Mouse (Mus musculus) c-Kit-positive CD71-positive TER-119-positive erythroid progenitor cells, embryonic 14.5 days (primary cell): ENCODE measurements around the gene Hist2h2bb.
"Not testable (repeated sequence)": the region's sequence is repeated elsewhere in the genome, so short reads cannot be mapped to it uniquely, and the experiment has no call there.

Experiments
- DNase-seq: peaks from one replicate; pipeline ENCODE4 v3.0.0-alpha.2; 2013; ENCODE audit warnings: low spot score

Hist2h2bb gene

GRCm38 (mm10) chr3:96239949-96240798 lies 29.4 kb upstream of the Hist2h2bb start, which contains the start of gene Hist2h2aa2:
Hist2h2aa2 (minus strand) TSS chr3:96240276.
- peak; percentile 53 for DNase-seq

GRCm38 (mm10) chr3:96240799-96241197 lies 28.8 kb upstream of the Hist2h2bb start:
- no peak for DNase-seq

- DNase-seq = no peak
Measured at GRCm38 (mm10) chr3:96243921-96244572, 25.5 kb upstream of the Hist2h2bb start.

GRCm38 (mm10) chr3:96245003-96245886 lies 24.3 kb upstream of the Hist2h2bb start, which contains the start of gene Hist2h2aa1:
Hist2h2aa1 (plus strand) TSS chr3:96245497.
- DNase-seq = peak; percentile 70

GRCm38 (mm10) chr3:96246018-96246417 lies 23.5 kb upstream of the Hist2h2bb start:
- not testable (repeated sequence) for DNase-seq

- not testable (repeated sequence) for DNase-seq
Measured at GRCm38 (mm10) chr3:96246427-96246856, 23.1 kb upstream of the Hist2h2bb start, which contains the start of gene Hist2h3c1. Hist2h3c1 (plus strand) TSS chr3:96246685.

- DNase-seq = peak; percentile 68
Measured at GRCm38 (mm10) chr3:96247356-96248140, 22.0 kb upstream of the Hist2h2bb start.

- peak; percentile 59 for DNase-seq
Measured at GRCm38 (mm10) chr3:96248141-96249033, 21.2 kb upstream of the Hist2h2bb start.

GRCm38 (mm10) chr3:96249034-96249345 lies 20.6 kb upstream of the Hist2h2bb start:
- DNase-seq = no peak

- no peak for DNase-seq
Measured at GRCm38 (mm10) chr3:96250890-96251289, 18.7 kb upstream of the Hist2h2bb start.

- no peak for DNase-seq
Measured at GRCm38 (mm10) chr3:96251787-96252186, 17.8 kb upstream of the Hist2h2bb start.

- DNase-seq = peak; percentile 71
Measured at GRCm38 (mm10) chr3:96254683-96255355, 14.7 kb upstream of the Hist2h2bb start.

- DNase-seq = no peak
Measured at GRCm38 (mm10) chr3:96255926-96256593, 13.5 kb upstream of the Hist2h2bb start.

- DNase-seq = no peak
Measured at GRCm38 (mm10) chr3:96257190-96257589, 12.4 kb upstream of the Hist2h2bb start.

- DNase-seq = no peak
Measured at GRCm38 (mm10) chr3:96260220-96260619, 9.3 kb upstream of the Hist2h2bb start.

GRCm38 (mm10) chr3:96261623-96262022 lies 7.9 kb upstream of the Hist2h2bb start:
- DNase-seq = no peak

- peak; percentile 87 for DNase-seq
Measured at GRCm38 (mm10) chr3:96262216-96262875, 7.2 kb upstream of the Hist2h2bb start.

GRCm38 (mm10) chr3:96262979-96263550 lies 6.5 kb upstream of the Hist2h2bb start, which contains the start of gene Hist2h4:
Hist2h4 (minus strand) TSS chr3:96263311.
- peak; percentile 98 for DNase-seq
